Mouse (Mus musculus) adrenal gland, postnatal 14 days (tissue): ENCODE measurements around the gene Iqgap1. TPM values are rescaled to one million over a fixed set of nuclear protein-coding genes. Genes with fewer than 3 reads are reported as not detected.

ENCODE experiments used
- DNase-seq: peaks from one replicate; pipeline ENCODE4 v3.0.0; 2021; ENCODE audit warnings: mixed read lengths
- total RNA-seq: library from RNA; stranded (reverse); gene quantifications from 2 replicates; pipeline ENCODE4 v1.2.3, GENCODE M21; 2021

The Iqgap1 gene
- total RNA-seq, 1 experiment from 2014 or later, result 70.0 TPM

GRCm38 (mm10) chr7:80715306-80715705 is 110.5 kb downstream of the Iqgap1 start:
- peak; percentile 44 for DNase-seq

- DNase-seq, result no peak
These were observed 114.3 kb downstream of the Iqgap1 start for GRCm38 (mm10) chr7:80711496-80711895.

GRCm38 (mm10) chr7:80710333-80710732 is 115.4 kb downstream of the Iqgap1 start:
- DNase-seq, result no peak

- DNase-seq, result no peak
These were observed 121.7 kb downstream of the Iqgap1 start for GRCm38 (mm10) chr7:80704066-80704465.

GRCm38 (mm10) chr7:80702510-80702909 is 123.3 kb downstream of the Iqgap1 start:
- DNase-seq, result no peak

- DNase-seq, result no peak
These were observed 126.1 kb downstream of the Iqgap1 start for GRCm38 (mm10) chr7:80699709-80700108.

- DNase-seq, result no peak
These were observed 126.8 kb downstream of the Iqgap1 start for GRCm38 (mm10) chr7:80698940-80699339.

GRCm38 (mm10) chr7:80697859-80698258 is 127.9 kb downstream of the Iqgap1 start:
- no peak for DNase-seq

- no peak for DNase-seq
These were observed 128.9 kb downstream of the Iqgap1 start for GRCm38 (mm10) chr7:80696903-80697302.

GRCm38 (mm10) chr7:80696334-80696733 is 129.4 kb downstream of the Iqgap1 start:
- DNase-seq, result no peak

- DNase-seq, result no peak
These were observed 133.3 kb downstream of the Iqgap1 start for GRCm38 (mm10) chr7:80692472-80692871.

GRCm38 (mm10) chr7:80691131-80691530 is 134.6 kb downstream of the Iqgap1 start:
- no peak for DNase-seq

- DNase-seq, result peak; percentile 64
These were observed 136.6 kb downstream of the Iqgap1 start for GRCm38 (mm10) chr7:80689221-80689591.

- peak; percentile 85 for DNase-seq
These were observed 137.1 kb downstream of the Iqgap1 start, which contains the start of gene Crtc3 for GRCm38 (mm10) chr7:80688556-80689220. TSS of gene Crtc3 (minus strand) at chr7:80688877.

GRCm38 (mm10) chr7:80687721-80688555 is 137.8 kb downstream of the Iqgap1 start:
- DNase-seq, result peak; percentile 77

GRCm38 (mm10) chr7:80685639-80686038 is 140.1 kb downstream of the Iqgap1 start:
- DNase-seq, result no peak

- DNase-seq, result peak; percentile 12
These were observed 143.1 kb downstream of the Iqgap1 start for GRCm38 (mm10) chr7:80682630-80683029.

- no peak for DNase-seq
These were observed 145.4 kb downstream of the Iqgap1 start for GRCm38 (mm10) chr7:80680218-80680847.

- no peak for DNase-seq
These were observed 153.5 kb downstream of the Iqgap1 start for GRCm38 (mm10) chr7:80672323-80672722.

GRCm38 (mm10) chr7:80670889-80671288 is 154.9 kb downstream of the Iqgap1 start:
- DNase-seq, result no peak

GRCm38 (mm10) chr7:80667190-80667589 is 158.6 kb downstream of the Iqgap1 start:
- no peak for DNase-seq

GRCm38 (mm10) chr7:80666198-80666915 is 159.4 kb downstream of the Iqgap1 start:
- DNase-seq, result no peak
